Mouse (Mus musculus) liver, postnatal 0 days (tissue): ENCODE data around the gene Fcor. TPM values are rescaled to one million over a fixed set of nuclear protein-coding genes. Genes with fewer than 3 reads are reported as not detected.

Source experiments
- ATAC-seq: fragments of 200-750 bp; cut with Nextera tagmentation; 2 replicates; pipeline ENCODE4 v1.8.0; 2017; ENCODE audit warnings: mild to moderate bottlenecking, moderate library complexity
- DNase-seq: peaks from one replicate; pipeline ENCODE4 v3.0.0-alpha.2; 2016
- H3K27ac ChIP-seq: fragments of 300-500 bp; sonication (generic); 2 replicates; pipeline ENCODE4 v1.5.1; 2014; ENCODE audit warnings: antibody characterized with exemption, moderate library complexity, mild to moderate bottlenecking, low read depth
- H3K27me3 ChIP-seq: fragments of 300-500 bp; sonication (generic); 2 replicates; pipeline ENCODE4 v1.6.1; 2014; ENCODE audit warnings: low read length, control low read depth, mixed read lengths; ENCODE audit not compliant: insufficient read depth
- H3K36me3 ChIP-seq: fragments of 300-500 bp; sonication (generic); replicated peaks from 2 replicates; pipeline ENCODE4 v1.6.1; 2014; ENCODE audit warnings: mild to moderate bottlenecking, control low read depth, low read length, moderate library complexity, mixed read lengths; ENCODE audit not compliant: insufficient read depth
- H3K4me1 ChIP-seq: fragments of 300-500 bp; sonication (generic); 2 replicates; pipeline ENCODE4 v1.6.1; 2014; ENCODE audit warnings: antibody characterized with exemption, mild to moderate bottlenecking, control low read depth; ENCODE audit not compliant: insufficient read depth
- H3K4me2 ChIP-seq: fragments of 300-500 bp; sonication (generic); 2 replicates; pipeline ENCODE4 v1.6.1; 2014; ENCODE audit warnings: low read depth, mild to moderate bottlenecking, low read length, moderate library complexity, mixed read lengths
- H3K4me3 ChIP-seq: fragments of 300-500 bp; sonication (generic); 2 replicates; pipeline ENCODE4 v1.5.1; 2014; ENCODE audit warnings: low read depth, low read length
- H3K9ac ChIP-seq: fragments of 300-500 bp; sonication (generic); replicated peaks from 2 replicates; pipeline ENCODE4 v1.6.1; 2014; ENCODE audit warnings: mild to moderate bottlenecking, moderate library complexity
- H3K9me3 ChIP-seq: fragments of 300-500 bp; sonication (generic); 2 replicates; pipeline ENCODE4 v1.6.1; 2016; ENCODE audit warnings: mild to moderate bottlenecking, control low read depth, low read length, mixed read lengths
- CTCF ChIP-seq: sonication (generic); IDR thresholded peaks from 2 replicates; pipeline ENCODE4 v1.5.1; 2016; ENCODE audit warnings: antibody characterized with exemption, low read depth
- EP300 ChIP-seq: IDR thresholded peaks from 2 replicates; pipeline ENCODE4 v1.6.1; 2016; ENCODE audit warnings: antibody characterized with exemption, low read depth, mild to moderate bottlenecking
- WGBS: fragments of 180-500 bp; shearing (Covaris S2); extraction: QIAGEN DNeasy Blood & Tissue Kit; methylation state at CpG from one replicate; pipeline ENCODE4 v1.1.7; 2014; ENCODE audit not compliant: insufficient replicate concordance; 5-methylcytosine and 5-hydroxymethylcytosine counted together
- polyA plus RNA-seq: library from polyadenylated mRNA; unstranded; fragments of >200 nt; fragmentation: Nextera tagmentation; extraction: Ambion mirVana; gene quantifications from 2 replicates; pipeline ENCODE4 v1.2.1, GENCODE M21; 2015

Gene Fcor
- polyA plus RNA-seq, 1 experiment from 2014 or later, result 2.7 TPM

DNA sequence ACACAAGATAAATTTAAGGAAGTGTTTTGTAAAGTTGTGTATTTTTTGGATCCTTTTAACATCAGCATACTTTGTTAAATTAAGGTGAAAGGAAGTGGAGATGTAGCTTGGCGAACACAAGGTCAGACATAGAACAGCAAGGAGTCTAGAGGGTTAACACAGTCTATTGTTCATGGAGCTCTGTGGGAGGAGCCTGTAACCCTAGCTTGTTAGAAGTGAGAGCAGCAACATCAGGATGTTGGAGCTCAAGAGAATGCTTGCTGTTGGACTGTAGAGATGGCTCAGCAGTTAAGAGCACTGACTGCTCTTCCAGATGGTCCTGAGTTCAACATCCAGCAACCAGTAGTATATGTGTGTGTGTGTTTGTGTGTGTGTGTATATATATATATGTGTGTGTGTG, 23.2 kb downstream of the Fcor start:
- ATAC-seq (peak; percentile 24), DNase-seq (no peak)
- Histone ChIP-seq H3K9me3 (no peaks in the 10 kb centered on the region), H3K27me3 (no peaks in the 10 kb centered on the region), H3K9ac (no peak overlapping the region), H3K36me3 (no peaks in the 10 kb centered on the region), H3K27ac (0 out of 2 replicates have a peak overlapping the region, but pooled peaks have one; percentile 68), H3K4me1 (no peaks in the 10 kb centered on the region; the same call in 1 of the 2 replicates), H3K4me2 (peak overlapping the region; percentile 28), H3K4me3 (no peak overlapping the region)
- WGBS, result 38% methylated on average over 1 of the region's 1 CpGs
- TF ChIP-seq CTCF, result no peak
- no peak for TF ChIP-seq EP300

DNA sequence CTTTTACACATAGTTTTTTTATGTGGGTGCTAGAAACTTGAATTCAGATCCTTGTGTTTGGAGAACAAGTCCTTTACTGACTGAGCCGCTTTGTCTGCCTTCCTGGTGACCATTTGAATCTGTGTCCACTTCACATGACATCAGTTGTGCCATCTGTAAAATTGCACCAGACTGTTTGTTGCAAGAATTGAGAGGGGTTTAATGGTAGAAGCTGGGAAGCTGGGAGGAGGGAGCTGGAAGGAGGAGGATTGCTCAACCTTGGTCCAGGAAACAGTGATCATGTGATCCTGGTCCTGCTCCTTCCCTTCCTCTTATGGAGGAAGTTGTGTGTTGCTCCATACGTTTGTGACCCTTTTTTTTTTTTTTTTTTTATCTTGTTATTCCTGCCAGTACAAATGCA, 23.9 kb downstream of the Fcor start:
- whole genome bisulfite sequencing, result 36% methylated on average over 2 of the region's 2 CpGs
- no peak overlapping the region; the same call in 1 of the 2 replicates for H3K4me2 ChIP-seq
- H3K36me3 ChIP-seq, result peaks cover 4% of the 10 kb centered on the region; the same call in 1 of the 2 replicates
- no peak overlapping the region for H3K4me3 ChIP-seq
- H3K27ac ChIP-seq, result peak overlapping the region; percentile 68; the same call in 1 of the 2 replicates
- ATAC-seq (peak; percentile 17; the same call in 1 of the 2 replicates), DNase-seq (peak; percentile 23)
- H3K9ac ChIP-seq, result no peak overlapping the region
- TF ChIP-seq CTCF (no peak), EP300 (peak; percentile 62)
- H3K9me3 ChIP-seq, result no peaks in the 10 kb centered on the region
- H3K27me3 ChIP-seq, result no peaks in the 10 kb centered on the region
- no peaks in the 10 kb centered on the region; the same call in 1 of the 2 replicates for H3K4me1 ChIP-seq

DNA sequence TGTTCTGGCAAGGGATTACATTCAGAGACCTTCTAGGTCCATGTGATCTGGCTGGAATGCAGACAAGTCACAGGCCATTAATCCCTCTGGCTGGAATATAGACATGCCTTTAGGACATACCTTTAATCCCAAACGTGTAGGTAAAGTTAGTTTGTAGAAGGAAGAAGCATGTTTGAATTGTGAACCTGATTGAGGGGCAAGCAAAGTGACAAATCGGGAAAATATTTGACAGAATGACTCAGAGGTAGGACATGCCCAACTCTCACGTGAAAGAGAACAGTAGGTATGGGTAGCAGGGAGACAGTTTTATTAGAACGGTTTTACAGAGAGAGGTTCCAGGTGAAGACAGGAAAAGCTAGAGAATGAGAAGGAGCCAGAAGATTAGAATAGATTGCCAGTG, 24.6 kb downstream of the Fcor start:
- Histone ChIP-seq H3K4me2 (no peak overlapping the region), H3K9ac (no peak overlapping the region), H3K4me1 (no peaks in the 10 kb centered on the region; the same call in 1 of the 2 replicates), H3K9me3 (no peaks in the 10 kb centered on the region), H3K4me3 (no peak overlapping the region), H3K27ac (peak overlapping the region; percentile 41; the same call in 1 of the 2 replicates), H3K36me3 (peaks cover 9% of the 10 kb centered on the region), H3K27me3 (no peaks in the 10 kb centered on the region)
- ATAC-seq (no peak), DNase-seq (no peak)
- TF ChIP-seq CTCF (no peak), EP300 (no peak)
- 67% methylated on average over 4 of the region's 4 CpGs for WGBS

DNA sequence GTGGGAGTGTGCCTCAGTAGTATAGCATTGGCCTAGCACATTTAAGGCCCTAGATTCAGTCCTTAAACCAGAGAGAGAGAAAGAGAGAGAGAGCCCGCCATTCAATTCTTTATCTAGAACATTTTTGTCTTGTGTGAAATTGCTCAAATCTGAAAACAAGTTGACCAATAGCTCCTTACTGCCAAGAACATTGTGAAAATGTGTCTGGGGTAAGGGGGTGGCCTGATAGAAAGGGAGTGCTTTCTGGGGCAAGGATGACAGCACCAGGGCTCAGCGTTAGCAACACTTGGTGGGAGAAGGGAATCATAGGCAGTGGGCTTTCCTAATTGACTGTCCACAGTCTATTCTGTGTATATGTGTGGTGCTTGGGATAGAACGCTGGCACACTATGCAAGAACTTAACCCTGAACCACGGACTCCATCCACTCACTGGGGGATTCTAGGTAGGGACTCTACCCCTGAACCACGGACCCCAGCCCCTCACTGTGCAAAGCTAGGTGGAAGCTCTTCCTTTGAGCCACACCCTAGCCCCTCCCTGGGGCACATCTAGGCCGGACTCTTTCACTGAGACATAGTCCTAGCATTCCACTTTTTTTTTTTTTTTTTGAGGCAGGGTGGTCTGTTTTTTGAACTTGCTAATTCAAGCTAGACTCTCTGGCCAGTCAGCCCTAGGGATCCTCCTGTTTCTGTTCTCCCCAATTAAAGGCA, 25.2 kb downstream of the Fcor start:
- no peak for ATAC-seq
- TF ChIP-seq CTCF (no peak), EP300 (no peak)
- Histone ChIP-seq H3K4me1 (no peaks in the 10 kb centered on the region; the same call in 1 of the 2 replicates), H3K36me3 (peaks cover 12% of the 10 kb centered on the region), H3K9me3 (no peaks in the 10 kb centered on the region), H3K4me2 (0 out of 2 replicates have a peak overlapping the region, but pooled peaks have one; percentile 7), H3K9ac (no peak overlapping the region), H3K4me3 (no peak overlapping the region), H3K27ac (peak overlapping the region; percentile 57), H3K27me3 (no peaks in the 10 kb centered on the region)
- 67% methylated on average over 6 of the region's 6 CpGs for WGBS
- DNase-seq, result no peak

DNA sequence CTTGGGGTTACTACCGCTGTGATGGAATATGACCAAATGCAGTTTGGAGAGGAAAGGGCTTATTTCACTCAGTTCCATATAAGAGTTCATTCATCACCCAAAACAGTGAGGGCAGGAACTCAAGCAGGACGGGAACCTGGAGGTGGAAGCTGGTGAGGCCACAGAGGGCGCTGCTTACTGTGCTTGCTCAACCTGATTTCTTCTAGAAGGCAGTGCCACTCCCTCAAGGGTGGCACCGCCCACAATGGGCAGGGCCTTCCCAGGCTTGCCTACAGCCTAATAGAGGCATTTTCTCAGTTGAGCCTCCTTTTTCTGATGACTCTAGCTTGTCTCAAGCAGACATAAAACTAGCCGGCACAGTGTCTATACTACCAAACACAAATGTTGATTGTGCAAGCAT, 26.4 kb downstream of the Fcor start:
- Histone ChIP-seq H3K9me3 (no peaks in the 10 kb centered on the region), H3K27ac (peak overlapping the region; percentile 57; the same call in 1 of the 2 replicates), H3K4me2 (no peak overlapping the region), H3K4me1 (no peaks in the 10 kb centered on the region; the same call in 1 of the 2 replicates), H3K27me3 (no peaks in the 10 kb centered on the region), H3K9ac (no peak overlapping the region), H3K36me3 (peaks cover 23% of the 10 kb centered on the region), H3K4me3 (no peak overlapping the region)
- TF ChIP-seq EP300 (no peak), CTCF (peak; percentile 65)
- peak; percentile 81 for ATAC-seq
- peak; percentile 81 for DNase-seq
- WGBS, result 9% methylated on average over 5 of the region's 5 CpGs

DNA sequence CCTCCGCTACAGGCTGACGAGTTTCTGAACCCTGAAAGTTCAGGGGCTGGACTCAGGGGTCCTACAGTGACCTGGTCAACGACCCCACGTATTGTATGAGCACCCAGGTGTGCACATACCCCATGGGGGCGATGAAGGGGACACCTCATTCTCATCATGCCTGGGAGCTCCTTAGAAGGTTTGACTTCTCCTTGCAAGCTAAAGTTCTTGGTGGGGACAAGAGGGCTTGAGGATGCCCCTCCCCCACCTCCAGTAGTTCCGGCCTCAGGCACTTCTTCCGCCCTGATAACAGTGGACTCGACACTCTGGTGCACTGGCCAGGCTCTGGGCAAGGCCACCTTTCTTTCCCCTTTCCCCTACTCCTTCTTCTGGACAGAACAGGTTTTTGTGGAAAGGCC, 40.7 kb downstream of the Fcor start:
- peak overlapping the region; percentile 67 for H3K4me3 ChIP-seq
- H3K4me1 ChIP-seq, result peaks cover 17% of the 10 kb centered on the region
- DNase-seq (peak; percentile 57), ATAC-seq (peak; percentile 29)
- H3K9me3 ChIP-seq, result no peaks in the 10 kb centered on the region
- TF ChIP-seq CTCF (no peak), EP300 (no peak)
- H3K36me3 ChIP-seq, result peaks cover 38% of the 10 kb centered on the region
- 7% methylated on average over 8 of the region's 8 CpGs for WGBS
- H3K4me2 ChIP-seq, result peak overlapping the region; percentile 68
- no peaks in the 10 kb centered on the region for H3K27me3 ChIP-seq
- H3K9ac ChIP-seq, result peak overlapping the region; percentile 66
- H3K27ac ChIP-seq, result peak overlapping the region; percentile 42
